Mouse (Mus musculus) brain, embryonic 14.5 days (tissue): ENCODE data around the gene Ccl24.

Source experiments
- CTCF ChIP-seq: fragments of 200-500 bp; IDR thresholded peaks from 2 replicates; pipeline ENCODE4 v1.5.1; 2012; ENCODE audit warnings: inconsistent platforms, mild to moderate bottlenecking, moderate library complexity, borderline replicate concordance; ENCODE audit not compliant: insufficient read depth, insufficient read length; ENCODE audit errors: extremely low read depth
- POLR2A ChIP-seq: fragments of 200-500 bp; IDR thresholded peaks from 2 replicates; pipeline ENCODE4 v1.6.1; 2012; ENCODE audit warnings: mild to moderate bottlenecking, inconsistent platforms, borderline replicate concordance; ENCODE audit not compliant: poor library complexity, insufficient read depth, insufficient read length, severe bottlenecking; ENCODE audit errors: extremely low read depth

- TF ChIP-seq CTCF (no peak), POLR2A (no peak)
Measured at GRCm38 (mm10) chr5:135547990-135548389, 24.9 kb downstream of the Ccl24 start.
